9 mouse cellular contexts compared by ENCODE assay signal in genomic region chr10:18549321-18550216, GRCm38 (mm10). TPM values are rescaled to one million over a fixed set of nuclear protein-coding genes. Genes with fewer than 3 reads are reported as not detected.
DNase-seq lines count a peak whose midpoint lies in the region; ATAC-seq and TF ChIP-seq lines count a peak whose summit lies in the region.
"Had no signal": no experiment of that assay in that cellular context is flagged by ENCODE, and none has a peak within 500 bp of the region (broad histone marks: within the 10 kb centered on the region; RNA-seq: fewer than 3 reads in every experiment).

No protein-coding gene starts in this region.

- peak overlapping the region; percentile 57 for H3K9ac ChIP-seq in lung, embryonic 16.5 days (ENCODE audit: low read length)
- peak overlapping the region; percentile 30 for H3K9ac ChIP-seq in neural tube, embryonic 14.5 days (replicated peaks; ENCODE audit: low read depth, low read length)

- H3K36me3 ChIP-seq in lung, embryonic 16.5 days (ENCODE audit: control insufficient read depth, insufficient read depth, low read length): no peaks in the 10 kb centered on the region
- H3K36me3 ChIP-seq in limb, embryonic 10.5 days: no peaks in the 10 kb centered on the region
- H3K36me3 ChIP-seq in neural tube, embryonic 14.5 days (ENCODE audit: control insufficient read depth, insufficient read depth, low read length): no peaks in the 10 kb centered on the region

- H3K27me3 ChIP-seq in cerebellum, adult 2 months (ENCODE audit: control insufficient read depth, insufficient read depth, low read length): no peaks in the 10 kb centered on the region
- H3K27me3 ChIP-seq in lung, embryonic 16.5 days (ENCODE audit: control insufficient read depth, insufficient read depth, low read depth, low read length): no peaks in the 10 kb centered on the region
- peaks cover 11% of the 10 kb centered on the region; the same call in 1 of the 2 replicates for H3K27me3 ChIP-seq in limb, embryonic 10.5 days (ENCODE audit: low read depth, poor library complexity, severe bottlenecking)
- no peaks in the 10 kb centered on the region for H3K27me3 ChIP-seq in neural tube, embryonic 14.5 days (ENCODE audit: control insufficient read depth, insufficient read depth, low read length)

- no peak for TF ChIP-seq POLR2A in cerebellum, adult 2 months (IDR thresholded peaks at IDR 0.05; ENCODE audit: borderline replicate concordance, insufficient read depth, low read length)

- peak overlapping the region; percentile 86 for H3K4me2 ChIP-seq in lung, embryonic 16.5 days (ENCODE audit: low read depth, low read length)
- peak overlapping the region; percentile 68 for H3K4me2 ChIP-seq in neural tube, embryonic 14.5 days (ENCODE audit: low read depth, low read length)

- TF ChIP-seq CTCF in cerebellum, adult 2 months (IDR thresholded peaks at IDR 0.05; ENCODE audit: borderline replicate concordance, insufficient read depth, low read depth, low read length): no peak

- no peaks in the 10 kb centered on the region for H3K4me1 ChIP-seq in cerebellum, adult 2 months (ENCODE audit: control insufficient read depth, insufficient read depth, low read length)
- peaks cover 4% of the 10 kb centered on the region; the same call in 1 of the 2 replicates for H3K4me1 ChIP-seq in lung, embryonic 16.5 days (replicated peaks; ENCODE audit: control insufficient read depth, insufficient read depth, low read length)
- peaks cover 19% of the 10 kb centered on the region for H3K4me1 ChIP-seq in limb, embryonic 10.5 days
- no peaks in the 10 kb centered on the region for H3K4me1 ChIP-seq in neural tube, embryonic 14.5 days (ENCODE audit: control insufficient read depth, insufficient read depth, low read length)

- DNase-seq in cerebellum, adult 2 months: no peak
- DNase-seq in cerebellum, adult 11 months: no peak
- DNase-seq in lung, postnatal 4 days: no peak
- peak; percentile 60 for DNase-seq in limb, embryonic 10.5 days (ENCODE audit: low spot score)
- DNase-seq in urinary bladder, postnatal 25 days (ENCODE audit: low spot score): no peak

- peak overlapping the region; percentile 33 for H3K4me3 ChIP-seq in cerebellum, adult 2 months (replicated peaks; ENCODE audit: insufficient read depth, low read depth, low read length)
- peak overlapping the region; percentile 52 for H3K4me3 ChIP-seq in lung, embryonic 16.5 days (ENCODE audit: low read length)
- peak overlapping the region; percentile 54 for H3K4me3 ChIP-seq in limb, embryonic 10.5 days
- peak overlapping the region; percentile 36 for H3K4me3 ChIP-seq in neural tube, embryonic 14.5 days (ENCODE audit: low read depth, low read length)
- H3K4me3 ChIP-seq: erythroblast, embryonic 14.5 days had no signal

- 6% methylated on average over 35 of the region's 35 CpGs for WGBS in cerebellum, adult 2 months
- 7% methylated on average over 35 of the region's 35 CpGs for WGBS in lung, embryonic 16.5 days
- WGBS in limb, embryonic 10.5 days: 4% methylated on average over 35 of the region's 35 CpGs
- 5% methylated on average over 35 of the region's 35 CpGs for WGBS in neural tube, embryonic 14.5 days

- ATAC-seq in lung, embryonic 16.5 days (ENCODE audit: low read depth): peak; percentile 19; the same call in 1 of the 2 replicates
- peak; percentile 47 for ATAC-seq in neural tube, embryonic 14.5 days (ENCODE audit: low read depth)
- ATAC-seq in activated CD4-positive, CD25-positive, alpha-beta regulatory T cell, adult 4 months: no peak

- no peaks in the 10 kb centered on the region for H3K9me3 ChIP-seq in lung, embryonic 16.5 days (ENCODE audit: control insufficient read depth, low read length)
- no peaks in the 10 kb centered on the region for H3K9me3 ChIP-seq in limb, embryonic 10.5 days (replicated peaks)
- no peaks in the 10 kb centered on the region for H3K9me3 ChIP-seq in neural tube, embryonic 14.5 days (ENCODE audit: control insufficient read depth, low read length)

- no peak overlapping the region for H3K27ac ChIP-seq in cerebellum, adult 2 months (ENCODE audit: insufficient read depth, low read length)
- H3K27ac ChIP-seq in lung, embryonic 16.5 days (ENCODE audit: low read length): no peak overlapping the region; the same call in 1 of the 2 replicates
- no peak overlapping the region for H3K27ac ChIP-seq in limb, embryonic 10.5 days
- H3K27ac ChIP-seq in neural tube, embryonic 14.5 days (ENCODE audit: low read depth, low read length): no peak overlapping the region

RNA-seq across cellular contexts. Expression of gene Hebp2, which starts 3.7 kb away (rescaled TPM):
- 11.1 and 11.2 TPM in 2 replicates for polyA plus RNA-seq in cerebellum, adult 2 months (2012; rRNA removed)
- polyA plus RNA-seq in lung, embryonic 16.5 days (2015; fragmentation: Nextera tagmentation; extraction: Ambion mirVana): 9.9 and 12.0 TPM in 2 replicates
- 19.8 TPM in 2 replicates for polyA plus RNA-seq in limb, embryonic 10.5 days (2016; fragmentation: Nextera tagmentation; extraction: Ambion mirVana)
- 15.0 and 17.3 TPM in 2 replicates for polyA plus RNA-seq in neural tube, embryonic 14.5 days (2014; fragmentation: Nextera tagmentation; extraction: Ambion mirVana)
- not detected for polyA plus RNA-seq in activated CD4-positive, CD25-positive, alpha-beta regulatory T cell, adult 4 months (2017; shearing (Covaris generic))
- polyA plus RNA-seq: erythroblast, embryonic 14.5 days had no signal

Comparison
In these comparisons a context has a peak if more than half of its experiments do, and no peak if none do; other contexts are left out.
1. RNA of gene Hebp2, which starts 3.7 kb away (polyA plus RNA-seq): 19.8 TPM in limb, embryonic 10.5 days, 15.0 to 17.3 TPM in neural tube, embryonic 14.5 days, 9.9 to 12.0 TPM in lung, embryonic 16.5 days and 11.1 to 11.2 TPM in cerebellum, adult 2 months; not detected in activated CD4-positive, CD25-positive, alpha-beta regulatory T cell, adult 4 months; every median in the first group is over 10 times any median in the second.
2. Peak in every context shown above with its lines, with median percentiles within 50 percentile points of each other: H3K4me3 ChIP-seq.